Mouse (Mus musculus): ENCODE results near the gene Dchs2. TPM values are rescaled to one million over a fixed set of nuclear protein-coding genes. Genes with fewer than 3 reads are reported as not detected.
A peak's percentile ranks its signal among the peaks of the same experiment; 100 is the strongest.
"Not testable (repeated sequence)": the region's sequence is repeated elsewhere in the genome, so short reads cannot be mapped to it uniquely, and the experiment has no call there.

Dchs2 gene
- total and polyA plus RNA-seq, 2 experiments from 2014 or later = 0.04 to 0.19 TPM

- H3K4me3 ChIP-seq (ENCODE audit: low read depth, low read length) = no peak overlapping the region
- H3K9ac ChIP-seq (replicated peaks; ENCODE audit: low read depth, low read length) = no peak overlapping the region
- 70% methylated on average over 10 of the region's 10 CpGs for WGBS
- H3K36me3 ChIP-seq (replicated peaks; ENCODE audit: control insufficient read depth, insufficient read depth, low read length) = no peaks in the 10 kb centered on the region
- H3K4me1 ChIP-seq (ENCODE audit: control insufficient read depth, insufficient read depth) = no peaks in the 10 kb centered on the region
- ATAC-seq (ENCODE audit: insufficient read depth, low read depth) (no peak), DNase-seq (ENCODE audit: low spot score) (no peak)
- H3K9me3 ChIP-seq (replicated peaks; ENCODE audit: control insufficient read depth, low read length) = no peaks in the 10 kb centered on the region
- H3K27ac ChIP-seq (ENCODE audit: low read depth) = no peak overlapping the region
- H3K27me3 ChIP-seq (ENCODE audit: control insufficient read depth, insufficient read depth, low read length) = no peaks in the 10 kb centered on the region
- no peak overlapping the region for H3K4me2 ChIP-seq (ENCODE audit: low read depth, low read length)
- TF ChIP-seq CTCF (IDR thresholded peaks at IDR 0.05; ENCODE audit: low read depth) (no peak), EP300 (IDR thresholded peaks at IDR 0.05; ENCODE audit: low read depth) (no peak)
These were observed 10.2 kb upstream of the Dchs2 start for GRCm38 (mm10) chr3:83117592-83117991.

DNA sequence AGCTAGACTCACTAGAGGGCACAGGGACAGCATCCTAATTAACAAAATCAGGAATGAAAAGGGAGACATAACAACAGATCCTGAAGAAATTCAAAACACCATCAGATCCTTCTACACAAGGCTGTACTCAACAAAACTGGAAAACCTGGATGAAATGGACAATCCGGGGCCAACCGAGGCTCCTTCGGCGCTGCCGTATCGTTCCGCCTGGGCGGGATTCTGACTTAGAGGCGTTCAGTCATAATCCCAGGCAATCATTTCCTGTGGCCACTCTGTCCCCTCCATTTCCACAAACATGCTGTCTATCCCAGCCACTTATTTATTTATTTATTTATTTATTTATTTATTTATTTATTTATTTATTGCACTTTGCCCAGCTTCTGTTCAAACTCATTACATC, 3.8 kb upstream of the Dchs2 start:
- H3K4me1 ChIP-seq (ENCODE audit: control insufficient read depth, insufficient read depth); H3K9ac ChIP-seq (replicated peaks; ENCODE audit: low read depth, low read length); H3K27ac ChIP-seq (ENCODE audit: low read depth); H3K9me3 ChIP-seq (replicated peaks; ENCODE audit: control insufficient read depth, low read length); H3K4me3 ChIP-seq (ENCODE audit: low read depth, low read length); ATAC-seq (ENCODE audit: insufficient read depth, low read depth); H3K36me3 ChIP-seq (replicated peaks; ENCODE audit: control insufficient read depth, insufficient read depth, low read length); H3K4me2 ChIP-seq (ENCODE audit: low read depth, low read length); DNase-seq (ENCODE audit: low spot score): not testable (repeated sequence)
- whole genome bisulfite sequencing = 94% methylated on average over 9 of the region's 9 CpGs
- H3K27me3 ChIP-seq (ENCODE audit: control insufficient read depth, insufficient read depth, low read length) = peaks cover 41% of the 10 kb centered on the region

GRCm38 (mm10) chr3:83127088-83127725, 541 bp upstream of the Dchs2 start:
- Histone ChIP-seq H3K4me3 (ENCODE audit: low read depth, low read length) (peak overlapping the region; percentile 61), H3K27ac (ENCODE audit: low read depth) (no peak overlapping the region), H3K4me1 (ENCODE audit: control insufficient read depth, insufficient read depth) (0 out of 2 replicates have a peak, but pooled peaks cover 9% of the 10 kb centered on the region), H3K36me3 (replicated peaks; ENCODE audit: control insufficient read depth, insufficient read depth, low read length) (no peaks in the 10 kb centered on the region), H3K4me2 (ENCODE audit: low read depth, low read length) (peak overlapping the region; percentile 97), H3K27me3 (ENCODE audit: control insufficient read depth, insufficient read depth, low read length) (peaks cover 59% of the 10 kb centered on the region), H3K9me3 (replicated peaks; ENCODE audit: control insufficient read depth, low read length) (no peaks in the 10 kb centered on the region), H3K9ac (replicated peaks; ENCODE audit: low read depth, low read length) (peak overlapping the region; percentile 26; the same call in 1 of the 2 replicates)
- WGBS = under 1% methylated on average over 35 of the region's 37 CpGs
- TF ChIP-seq EP300 (IDR thresholded peaks at IDR 0.05; ENCODE audit: low read depth) (no peak), CTCF (IDR thresholded peaks at IDR 0.05; ENCODE audit: low read depth) (no peak)
- DNase-seq (ENCODE audit: low spot score) (no peak), ATAC-seq (ENCODE audit: insufficient read depth, low read depth) (peak; percentile 11; the same call in 1 of the 2 replicates)

- Histone ChIP-seq H3K4me1 (ENCODE audit: control insufficient read depth, insufficient read depth) (0 out of 2 replicates have a peak, but pooled peaks cover 9% of the 10 kb centered on the region), H3K4me2 (ENCODE audit: low read depth, low read length) (peak overlapping the region; percentile 97), H3K36me3 (replicated peaks; ENCODE audit: control insufficient read depth, insufficient read depth, low read length) (no peaks in the 10 kb centered on the region), H3K9ac (replicated peaks; ENCODE audit: low read depth, low read length) (no peak overlapping the region), H3K9me3 (replicated peaks; ENCODE audit: control insufficient read depth, low read length) (no peaks in the 10 kb centered on the region), H3K27ac (ENCODE audit: low read depth) (no peak overlapping the region), H3K27me3 (ENCODE audit: control insufficient read depth, insufficient read depth, low read length) (peaks cover 59% of the 10 kb centered on the region), H3K4me3 (ENCODE audit: low read depth, low read length) (peak overlapping the region; percentile 61)
- no peak for ATAC-seq (ENCODE audit: insufficient read depth, low read depth)
- TF ChIP-seq EP300 (IDR thresholded peaks at IDR 0.05; ENCODE audit: low read depth) (no peak), CTCF (IDR thresholded peaks at IDR 0.05; ENCODE audit: low read depth) (no peak)
- 2% methylated on average over 43 of the region's 43 CpGs for WGBS
- DNase-seq (ENCODE audit: low spot score) = no peak
These were observed 738 bp downstream of the Dchs2 start for GRCm38 (mm10) chr3:83128449-83128922.

- peak overlapping the region; percentile 61 for H3K4me3 ChIP-seq (ENCODE audit: low read depth, low read length)
- no peaks in the 10 kb centered on the region for H3K36me3 ChIP-seq (replicated peaks; ENCODE audit: control insufficient read depth, insufficient read depth, low read length)
- no peaks in the 10 kb centered on the region for H3K9me3 ChIP-seq (replicated peaks; ENCODE audit: control insufficient read depth, low read length)
- no peak overlapping the region for H3K9ac ChIP-seq (replicated peaks; ENCODE audit: low read depth, low read length)
- H3K4me2 ChIP-seq (ENCODE audit: low read depth, low read length) = peak overlapping the region; percentile 97
- no peak overlapping the region for H3K27ac ChIP-seq (ENCODE audit: low read depth)
- H3K27me3 ChIP-seq (ENCODE audit: control insufficient read depth, insufficient read depth, low read length) = peaks cover 59% of the 10 kb centered on the region
- DNase-seq (ENCODE audit: low spot score) (no peak), ATAC-seq (ENCODE audit: insufficient read depth, low read depth) (no peak)
- H3K4me1 ChIP-seq (ENCODE audit: control insufficient read depth, insufficient read depth) = 0 out of 2 replicates have a peak, but pooled peaks cover 9% of the 10 kb centered on the region
- WGBS = 6% methylated on average over 22 of the region's 22 CpGs
- no peak for TF ChIP-seq CTCF (IDR thresholded peaks at IDR 0.05; ENCODE audit: low read depth)
- TF ChIP-seq EP300 (IDR thresholded peaks at IDR 0.05; ENCODE audit: low read depth) = no peak
These were observed 1.4 kb downstream of the Dchs2 start for GRCm38 (mm10) chr3:83129151-83129550.

DNA sequence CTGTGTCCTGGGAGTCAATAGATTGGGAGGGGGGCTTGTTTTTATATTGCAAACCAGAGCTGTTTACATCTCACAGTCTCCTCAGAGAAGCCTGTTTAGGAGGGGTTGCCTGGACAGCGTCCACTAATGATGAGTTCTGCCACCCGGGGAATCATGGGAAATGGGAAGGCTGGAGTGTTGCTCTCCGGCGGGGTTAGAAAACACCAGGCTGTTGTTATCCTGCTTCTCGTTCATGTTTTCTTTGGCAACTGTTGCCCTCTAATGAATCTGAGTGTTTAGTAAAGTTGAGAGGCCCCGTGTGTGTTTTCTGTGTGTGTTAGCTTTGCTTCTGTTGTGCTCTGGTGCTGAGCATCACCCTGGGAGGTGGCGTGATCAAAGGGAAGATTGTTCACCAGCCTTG, 8.7 kb downstream of the Dchs2 start:
- Histone ChIP-seq H3K4me2 (ENCODE audit: low read depth, low read length) (no peak overlapping the region), H3K4me1 (ENCODE audit: control insufficient read depth, insufficient read depth) (peaks cover 12% of the 10 kb centered on the region), H3K27ac (ENCODE audit: low read depth) (no peak overlapping the region), H3K4me3 (ENCODE audit: low read depth, low read length) (no peak overlapping the region), H3K9me3 (replicated peaks; ENCODE audit: control insufficient read depth, low read length) (no peaks in the 10 kb centered on the region), H3K27me3 (ENCODE audit: control insufficient read depth, insufficient read depth, low read length) (no peaks in the 10 kb centered on the region), H3K9ac (replicated peaks; ENCODE audit: low read depth, low read length) (no peak overlapping the region), H3K36me3 (replicated peaks; ENCODE audit: control insufficient read depth, insufficient read depth, low read length) (no peaks in the 10 kb centered on the region)
- no peak for TF ChIP-seq CTCF (IDR thresholded peaks at IDR 0.05; ENCODE audit: low read depth)
- TF ChIP-seq EP300 (IDR thresholded peaks at IDR 0.05; ENCODE audit: low read depth) = no peak
- ATAC-seq (ENCODE audit: insufficient read depth, low read depth) (no peak), DNase-seq (ENCODE audit: low spot score) (no peak)
- WGBS = 53% methylated on average over 7 of the region's 7 CpGs

All from heart, postnatal 0 days (tissue).